Mouse (Mus musculus) hindbrain, embryonic 11.5 days (tissue): ENCODE results near the gene Coro1c. TPM values are rescaled to one million over a fixed set of nuclear protein-coding genes. Genes with fewer than 3 reads are reported as not detected.
A peak's percentile ranks its signal among the peaks of the same experiment; 100 is the strongest.

Source experiments
- ATAC-seq: fragments of 200-750 bp; cut with Nextera tagmentation; 2 replicates; pipeline ENCODE4 v1.8.0; 2017; ENCODE audit warnings: mild to moderate bottlenecking, moderate TSS enrichment, moderate library complexity; ENCODE audit not compliant: low FRiP score
- DNase-seq: peaks from one replicate; pipeline ENCODE4 v3.0.0-alpha.2; 2015; ENCODE audit warnings: low spot score
- H3K27ac ChIP-seq: fragments of 300-500 bp; sonication (generic); 2 replicates; pipeline ENCODE4 v1.5.1; 2014; ENCODE audit warnings: mild to moderate bottlenecking, low read depth, low read length
- H3K27me3 ChIP-seq: fragments of 300-500 bp; sonication (generic); 2 replicates; pipeline ENCODE4 v1.6.1; 2014; ENCODE audit warnings: mild to moderate bottlenecking, low read length, moderate library complexity, mixed read lengths; ENCODE audit not compliant: control insufficient read depth, insufficient read depth
- H3K36me3 ChIP-seq: fragments of 300-500 bp; sonication (generic); 2 replicates; pipeline ENCODE4 v1.6.1; 2014; ENCODE audit warnings: mild to moderate bottlenecking, low read length, moderate library complexity, mixed read lengths; ENCODE audit not compliant: control insufficient read depth, insufficient read depth
- H3K4me1 ChIP-seq: fragments of 300-500 bp; sonication (generic); replicated peaks from 2 replicates; pipeline ENCODE4 v1.6.1; 2014; ENCODE audit warnings: low read length, mixed read lengths; ENCODE audit not compliant: control insufficient read depth, insufficient read depth
- H3K4me2 ChIP-seq: fragments of 300-500 bp; sonication (generic); replicated peaks from 2 replicates; pipeline ENCODE4 v1.6.1; 2014; ENCODE audit warnings: mild to moderate bottlenecking, low read depth, low read length
- H3K4me3 ChIP-seq: fragments of 300-500 bp; sonication (generic); 2 replicates; pipeline ENCODE4 v1.5.1; 2014; ENCODE audit warnings: low read depth, low read length
- H3K9ac ChIP-seq: fragments of 300-500 bp; sonication (generic); 2 replicates; pipeline ENCODE4 v1.6.1; 2014; ENCODE audit warnings: low read depth, low read length
- H3K9me3 ChIP-seq: fragments of 300-500 bp; sonication (generic); 2 replicates; pipeline ENCODE4 v1.6.1; 2016; ENCODE audit warnings: low read length; ENCODE audit not compliant: control insufficient read depth
- WGBS: fragments of 180-500 bp; shearing (Covaris S2); extraction: QIAGEN DNeasy Blood & Tissue Kit; methylation state at CpG from one replicate; pipeline ENCODE4 v1.1.7; 2014; 5-methylcytosine and 5-hydroxymethylcytosine counted together
- polyA plus RNA-seq: library from polyadenylated mRNA; unstranded; fragments of >200 nt; fragmentation: Nextera tagmentation; extraction: Ambion mirVana; gene quantifications from 2 replicates; pipeline ENCODE4 v1.2.1, GENCODE M21; 2014

The Coro1c gene
- polyA plus RNA-seq, 1 experiment from 2014 or later: 192 TPM

DNA sequence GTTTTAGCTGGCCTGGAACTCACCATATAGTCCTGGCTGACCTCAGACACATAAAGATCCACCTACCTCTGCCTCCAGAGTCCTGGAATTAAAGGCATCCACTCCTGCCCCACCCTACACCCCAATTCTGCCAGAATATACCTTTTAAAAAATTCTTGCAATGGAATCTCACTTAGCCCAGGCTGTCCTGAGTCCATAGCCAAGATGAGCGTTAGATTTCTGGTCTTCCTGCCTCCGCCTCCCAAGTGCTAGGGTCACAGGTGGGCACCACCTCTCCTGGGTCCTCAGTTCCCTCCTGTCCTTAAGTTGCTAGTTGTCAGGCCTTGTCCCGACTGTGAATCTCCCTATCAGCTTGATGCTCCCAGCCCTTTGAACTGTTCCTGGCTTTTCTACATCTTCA, 23.8 kb upstream of the Coro1c start:
- DNase-seq: no peak
- Histone ChIP-seq H3K4me1 (peaks cover 9% of the 10 kb centered on the region; the same call in 1 of the 2 replicates), H3K36me3 (no peaks in the 10 kb centered on the region), H3K9me3 (no peaks in the 10 kb centered on the region), H3K4me3 (no peak overlapping the region), H3K27me3 (no peaks in the 10 kb centered on the region), H3K4me2 (no peak overlapping the region), H3K9ac (no peak overlapping the region), H3K27ac (no peak overlapping the region)
- WGBS: 77% methylated on average over 3 of the region's 3 CpGs
- ATAC-seq: no peak

DNA sequence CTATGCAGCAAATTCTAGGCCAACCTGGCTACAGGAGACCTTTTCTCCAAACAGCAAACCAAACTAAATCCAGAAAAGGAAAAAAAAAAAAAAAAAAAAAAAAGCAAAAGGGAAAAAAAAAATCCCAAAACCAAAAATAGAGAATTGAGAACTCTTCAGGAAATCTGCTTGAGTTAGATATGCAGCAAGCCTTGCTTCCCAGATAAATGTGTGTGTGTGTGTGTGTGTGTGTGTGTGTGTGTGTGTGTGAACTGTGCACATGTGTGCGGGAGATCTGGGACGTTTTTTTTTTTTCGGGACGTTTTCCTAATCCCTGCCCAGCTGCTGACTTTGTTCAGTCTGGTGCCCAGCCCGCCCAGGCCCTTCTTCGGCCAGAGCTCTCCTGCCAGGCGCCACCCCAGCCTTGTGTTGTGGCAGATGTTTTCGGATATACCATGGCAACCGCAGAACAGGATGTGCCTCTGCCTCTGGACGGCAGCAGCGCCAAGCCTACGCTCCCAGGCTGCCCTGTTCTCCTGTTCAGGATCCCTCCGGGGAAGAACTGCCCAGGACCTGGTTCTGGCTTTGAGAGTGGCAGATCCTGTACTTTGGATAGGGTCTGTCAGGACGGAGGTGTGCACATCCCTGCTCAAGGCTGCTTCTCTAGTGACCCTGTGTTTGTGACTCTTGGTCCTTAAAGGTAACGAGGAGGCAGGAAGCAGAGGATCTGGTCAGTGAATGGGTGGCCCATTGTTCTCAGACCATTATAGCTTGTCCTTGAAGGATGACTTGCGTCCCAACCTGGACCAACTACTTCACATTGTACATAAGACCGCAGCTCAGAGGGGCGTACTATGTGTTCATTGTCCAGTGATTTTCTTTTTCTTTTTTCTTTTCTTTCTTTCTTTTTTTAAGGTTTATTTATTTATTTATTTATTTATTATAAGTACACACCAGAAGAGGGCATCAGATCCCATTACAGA, 22.4 kb upstream of the Coro1c start:
- 0 out of 2 replicates have a peak overlapping the region, but pooled peaks have one; percentile 13 for H3K4me2 ChIP-seq
- H3K9me3 ChIP-seq: no peaks in the 10 kb centered on the region
- H3K9ac ChIP-seq: no peak overlapping the region
- WGBS: 23% methylated on average over 18 of the region's 18 CpGs
- no peaks in the 10 kb centered on the region for H3K36me3 ChIP-seq
- no peak overlapping the region for H3K4me3 ChIP-seq
- H3K4me1 ChIP-seq: peaks cover 9% of the 10 kb centered on the region; the same call in 1 of the 2 replicates
- peak overlapping the region; percentile 77 for H3K27ac ChIP-seq
- DNase-seq (peak; percentile 70), ATAC-seq (peak; percentile 60)
- no peaks in the 10 kb centered on the region for H3K27me3 ChIP-seq

- WGBS: 58% methylated on average over 10 of the region's 10 CpGs
- ATAC-seq (no peak), DNase-seq (no peak)
- H3K4me2 ChIP-seq: no peak overlapping the region
- peaks cover 9% of the 10 kb centered on the region; the same call in 1 of the 2 replicates for H3K4me1 ChIP-seq
- H3K4me3 ChIP-seq: no peak overlapping the region
- H3K36me3 ChIP-seq: no peaks in the 10 kb centered on the region
- no peaks in the 10 kb centered on the region for H3K27me3 ChIP-seq
- no peak overlapping the region for H3K27ac ChIP-seq
- no peak overlapping the region for H3K9ac ChIP-seq
- no peaks in the 10 kb centered on the region for H3K9me3 ChIP-seq
Observed at GRCm38 (mm10) chr5:113929950-113930647, 21.5 kb upstream of the Coro1c start.

- H3K27ac ChIP-seq: no peak overlapping the region
- ATAC-seq: no peak
- 62% methylated on average over 10 of the region's 10 CpGs for WGBS
- H3K36me3 ChIP-seq: no peaks in the 10 kb centered on the region
- no peak overlapping the region for H3K9ac ChIP-seq
- no peak overlapping the region for H3K4me2 ChIP-seq
- H3K4me1 ChIP-seq: peaks cover 9% of the 10 kb centered on the region; the same call in 1 of the 2 replicates
- DNase-seq: no peak
- no peaks in the 10 kb centered on the region for H3K9me3 ChIP-seq
- no peaks in the 10 kb centered on the region for H3K27me3 ChIP-seq
- H3K4me3 ChIP-seq: no peak overlapping the region
Observed at GRCm38 (mm10) chr5:113929526-113929925, 21.0 kb upstream of the Coro1c start.

DNA sequence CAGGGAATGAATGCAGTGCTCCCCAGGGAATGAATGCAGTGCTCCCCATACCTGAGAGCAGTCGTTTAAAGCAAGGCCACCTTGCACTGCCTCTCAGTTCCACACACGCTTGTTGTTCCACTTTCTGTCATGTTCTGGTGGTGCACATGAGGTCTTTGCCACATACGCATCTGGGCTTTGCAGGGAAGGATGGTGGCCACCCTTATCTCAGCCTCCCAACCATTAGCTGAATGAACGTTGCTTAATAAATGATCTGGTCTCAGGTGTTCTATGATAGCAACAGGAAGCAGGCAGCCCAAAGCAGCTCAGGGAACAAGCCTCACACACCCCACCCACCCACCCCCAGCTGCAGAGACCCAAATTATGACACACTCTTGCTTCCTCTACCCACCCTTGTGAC, 16.1 kb upstream of the Coro1c start:
- ATAC-seq (no peak), DNase-seq (no peak)
- Histone ChIP-seq H3K4me2 (no peak overlapping the region), H3K4me1 (0 out of 2 replicates have a peak, but pooled peaks cover 4% of the 10 kb centered on the region), H3K27ac (no peak overlapping the region), H3K4me3 (no peak overlapping the region), H3K36me3 (no peaks in the 10 kb centered on the region), H3K27me3 (no peaks in the 10 kb centered on the region), H3K9me3 (no peaks in the 10 kb centered on the region), H3K9ac (no peak overlapping the region)
- 87% methylated on average over 4 of the region's 4 CpGs for WGBS

- peak; percentile 90 for ATAC-seq
- WGBS: 27% methylated on average over 6 of the region's 6 CpGs
Observed at GRCm38 (mm10) chr5:113921310-113922166, 13.0 kb upstream of the Coro1c start.

GRCm38 (mm10) chr5:113919060-113919459, 10.5 kb upstream of the Coro1c start:
- H3K9ac ChIP-seq: no peak overlapping the region
- WGBS: 75% methylated on average over 7 of the region's 7 CpGs
- no peaks in the 10 kb centered on the region for H3K9me3 ChIP-seq
- no peaks in the 10 kb centered on the region for H3K27me3 ChIP-seq
- no peak overlapping the region for H3K27ac ChIP-seq
- ATAC-seq (no peak), DNase-seq (no peak)
- no peak overlapping the region for H3K4me2 ChIP-seq
- H3K4me1 ChIP-seq: 0 out of 2 replicates have a peak, but pooled peaks cover 6% of the 10 kb centered on the region
- H3K4me3 ChIP-seq: no peak overlapping the region
- H3K36me3 ChIP-seq: no peaks in the 10 kb centered on the region

More at GRCm38 (mm10) chr5:113921310-113922166, 13.0 kb upstream of the Coro1c start:
- Histone ChIP-seq H3K4me3 (no peak overlapping the region), H3K9ac (no peak overlapping the region), H3K4me2 (no peak overlapping the region), H3K4me1 (0 out of 2 replicates have a peak, but pooled peaks cover 6% of the 10 kb centered on the region), H3K9me3 (no peaks in the 10 kb centered on the region), H3K36me3 (no peaks in the 10 kb centered on the region), H3K27me3 (no peaks in the 10 kb centered on the region), H3K27ac (peak overlapping the region; percentile 94)
- peak; percentile 63 for DNase-seq

- Histone ChIP-seq H3K4me3 (no peak overlapping the region), H3K27ac (no peak overlapping the region)
Observed at GRCm38 (mm10) chr5:113918654-113919053, 10.1 kb upstream of the Coro1c start.

More at GRCm38 (mm10) chr5:113918654-113919053, 10.1 kb upstream of the Coro1c start:
- DNase-seq (no peak), ATAC-seq (no peak)
- 73% methylated on average over 9 of the region's 9 CpGs for WGBS
- Histone ChIP-seq H3K4me2 (no peak overlapping the region), H3K27me3 (no peaks in the 10 kb centered on the region), H3K4me1 (0 out of 2 replicates have a peak, but pooled peaks cover 6% of the 10 kb centered on the region), H3K9me3 (no peaks in the 10 kb centered on the region), H3K9ac (no peak overlapping the region), H3K36me3 (no peaks in the 10 kb centered on the region)
